Mouse (Mus musculus) ovary, postnatal 10 days (tissue): ENCODE data around the gene Rtn4rl2.

Experiments
- DNase-seq: peaks from one replicate; pipeline ENCODE4 v3.0.0; 2022; ENCODE audit warnings: low spot score

The Rtn4rl2 gene

GRCm38 (mm10) chr2:84885084-84886055, 1.1 kb downstream of the Rtn4rl2 start:
- DNase-seq: no peak

GRCm38 (mm10) chr2:84884611-84885010, 1.9 kb downstream of the Rtn4rl2 start:
- no peak for DNase-seq

GRCm38 (mm10) chr2:84883942-84884341, 2.6 kb downstream of the Rtn4rl2 start:
- no peak for DNase-seq

- DNase-seq: no peak
Observed at GRCm38 (mm10) chr2:84883530-84883929, 3.0 kb downstream of the Rtn4rl2 start.

GRCm38 (mm10) chr2:84883084-84883483, 3.4 kb downstream of the Rtn4rl2 start:
- DNase-seq: no peak

- no peak for DNase-seq
Observed at GRCm38 (mm10) chr2:84882606-84883005, 3.9 kb downstream of the Rtn4rl2 start.

GRCm38 (mm10) chr2:84880590-84880989, 5.9 kb downstream of the Rtn4rl2 start:
- no peak for DNase-seq

GRCm38 (mm10) chr2:84875842-84876241, 10.7 kb downstream of the Rtn4rl2 start:
- no peak for DNase-seq

GRCm38 (mm10) chr2:84872105-84872716, 14.3 kb downstream of the Rtn4rl2 start:
- DNase-seq: no peak

- DNase-seq: no peak
Observed at GRCm38 (mm10) chr2:84870623-84871160, 15.8 kb downstream of the Rtn4rl2 start.

- DNase-seq: no peak
Observed at GRCm38 (mm10) chr2:84868977-84869376, 17.5 kb downstream of the Rtn4rl2 start.

GRCm38 (mm10) chr2:84868521-84868943, 18.0 kb downstream of the Rtn4rl2 start:
- DNase-seq: peak; percentile 40

GRCm38 (mm10) chr2:84865616-84866571, 20.6 kb downstream of the Rtn4rl2 start:
- peak; percentile 35 for DNase-seq

- no peak for DNase-seq
Observed at GRCm38 (mm10) chr2:84862231-84862630, 24.3 kb downstream of the Rtn4rl2 start.

GRCm38 (mm10) chr2:84861430-84861829, 25.1 kb downstream of the Rtn4rl2 start:
- no peak for DNase-seq

- no peak for DNase-seq
Observed at GRCm38 (mm10) chr2:84859991-84860780, 26.3 kb downstream of the Rtn4rl2 start.

GRCm38 (mm10) chr2:84858551-84858950, 28.0 kb downstream of the Rtn4rl2 start:
- DNase-seq: no peak

- no peak for DNase-seq
Observed at GRCm38 (mm10) chr2:84855732-84856131, 30.8 kb downstream of the Rtn4rl2 start.

GRCm38 (mm10) chr2:84851130-84852040, 35.1 kb downstream of the Rtn4rl2 start:
- DNase-seq: no peak
